Mouse (Mus musculus): ENCODE results near the gene Olfr1380. TPM values are rescaled to one million over a fixed set of nuclear protein-coding genes. Genes with fewer than 3 reads are reported as not detected.

Gene Olfr1380
- not detected for polyA plus RNA-seq (2014; fragmentation: Illumina TruSeq; extraction: RNeasy Lipid Tissue Mini Kit (QIAGEN cat#74804); ENCODE audit: low read depth, low replicate concordance)

DNA sequence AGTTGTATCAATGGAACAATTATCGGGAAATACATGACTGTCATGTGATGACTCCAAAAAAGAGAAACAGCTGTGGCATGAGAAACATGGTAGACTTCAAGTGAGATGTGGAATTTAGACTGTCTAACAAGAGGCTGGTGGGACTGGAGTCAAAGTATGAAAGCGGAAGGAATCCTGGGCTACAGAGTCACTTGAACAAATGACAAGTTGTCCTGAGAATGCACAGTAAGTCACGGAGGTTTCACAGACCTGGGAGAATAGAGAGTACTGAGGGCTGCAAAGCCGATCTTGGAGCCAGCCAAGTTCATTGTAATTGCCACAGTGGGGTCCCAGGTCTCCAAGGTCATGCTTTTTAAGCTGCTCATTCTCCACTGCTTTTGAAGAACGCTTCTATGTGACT, at the start of gene Olfr1380:
Gene Olfr1380 (plus strand): TSS at position 301 of the 400 bp plus-strand sequence.

GRCm38 (mm10) chr11:49519348-49519747, 37.3 kb upstream of the Olfr1380 start, which contains the start of gene Olfr1383:
Olfr1383 (plus strand) TSS chr11:49519648.

GRCm38 (mm10) chr11:49527947-49528346, 28.7 kb upstream of the Olfr1380 start, which contains the start of gene Olfr1382:
Olfr1382 (plus strand) TSS chr11:49528247.

GRCm38 (mm10) chr11:49543149-49543548, 13.5 kb upstream of the Olfr1380 start, which contains the start of gene Olfr1381:
Olfr1381 (plus strand) TSS chr11:49543449.

GRCm38 (mm10) chr11:49608938-49609867, 52.5 kb downstream of the Olfr1380 start, which contains the start of gene Flt4:
Flt4 (plus strand) TSS chr11:49609263.

Other genes starting within 250 kb of the Olfr1380 start
- gene Olfr1391, start 234.1 kb upstream of the Olfr1380 start, polyA plus RNA-seq (2014; fragmentation: Illumina TruSeq; extraction: RNeasy Lipid Tissue Mini Kit (QIAGEN cat#74804); ENCODE audit: low read depth, low replicate concordance): not detected
- not detected for gene Olfr1390, start 221.7 kb upstream of the Olfr1380 start, polyA plus RNA-seq (2014; fragmentation: Illumina TruSeq; extraction: RNeasy Lipid Tissue Mini Kit (QIAGEN cat#74804); ENCODE audit: low read depth, low replicate concordance)
- gene Olfr1389, start 133.8 kb upstream of the Olfr1380 start, polyA plus RNA-seq (2014; fragmentation: Illumina TruSeq; extraction: RNeasy Lipid Tissue Mini Kit (QIAGEN cat#74804); ENCODE audit: low read depth, low replicate concordance): 0.50 TPM
- 0.14 TPM for gene Olfr1388, start 120.3 kb upstream of the Olfr1380 start, polyA plus RNA-seq (2014; fragmentation: Illumina TruSeq; extraction: RNeasy Lipid Tissue Mini Kit (QIAGEN cat#74804); ENCODE audit: low read depth, low replicate concordance)
- not detected for gene Olfr1387, start 101.5 kb upstream of the Olfr1380 start, polyA plus RNA-seq (2014; fragmentation: Illumina TruSeq; extraction: RNeasy Lipid Tissue Mini Kit (QIAGEN cat#74804); ENCODE audit: low read depth, low replicate concordance)
- not detected for gene Olfr1386, start 91.8 kb upstream of the Olfr1380 start, polyA plus RNA-seq (2014; fragmentation: Illumina TruSeq; extraction: RNeasy Lipid Tissue Mini Kit (QIAGEN cat#74804); ENCODE audit: low read depth, low replicate concordance)
- gene Olfr1385, start 67.8 kb upstream of the Olfr1380 start, polyA plus RNA-seq (2014; fragmentation: Illumina TruSeq; extraction: RNeasy Lipid Tissue Mini Kit (QIAGEN cat#74804); ENCODE audit: low read depth, low replicate concordance): not detected
- not detected for gene Olfr1384, start 50.2 kb upstream of the Olfr1380 start, polyA plus RNA-seq (2014; fragmentation: Illumina TruSeq; extraction: RNeasy Lipid Tissue Mini Kit (QIAGEN cat#74804); ENCODE audit: low read depth, low replicate concordance)
- gene Olfr1383, start 37.2 kb upstream of the Olfr1380 start, polyA plus RNA-seq (2014; fragmentation: Illumina TruSeq; extraction: RNeasy Lipid Tissue Mini Kit (QIAGEN cat#74804); ENCODE audit: low read depth, low replicate concordance): not detected
- not detected for gene Olfr1382, start 28.6 kb upstream of the Olfr1380 start, polyA plus RNA-seq (2014; fragmentation: Illumina TruSeq; extraction: RNeasy Lipid Tissue Mini Kit (QIAGEN cat#74804); ENCODE audit: low read depth, low replicate concordance)
- gene Olfr1381, start 13.4 kb upstream of the Olfr1380 start, polyA plus RNA-seq (2014; fragmentation: Illumina TruSeq; extraction: RNeasy Lipid Tissue Mini Kit (QIAGEN cat#74804); ENCODE audit: low read depth, low replicate concordance): not detected
- 0.35 TPM for gene Flt4, start 52.4 kb downstream of the Olfr1380 start, polyA plus RNA-seq (2014; fragmentation: Illumina TruSeq; extraction: RNeasy Lipid Tissue Mini Kit (QIAGEN cat#74804); ENCODE audit: low read depth, low replicate concordance)
- gene Scgb3a1, start 106.7 kb downstream of the Olfr1380 start, polyA plus RNA-seq (2014; fragmentation: Illumina TruSeq; extraction: RNeasy Lipid Tissue Mini Kit (QIAGEN cat#74804); ENCODE audit: low read depth, low replicate concordance): not detected
- gene Cnot6, start 155.8 kb downstream of the Olfr1380 start, polyA plus RNA-seq (2014; fragmentation: Illumina TruSeq; extraction: RNeasy Lipid Tissue Mini Kit (QIAGEN cat#74804); ENCODE audit: low read depth, low replicate concordance): 122 TPM
- gene Gfpt2, start 237.3 kb downstream of the Olfr1380 start, polyA plus RNA-seq (2014; fragmentation: Illumina TruSeq; extraction: RNeasy Lipid Tissue Mini Kit (QIAGEN cat#74804); ENCODE audit: low read depth, low replicate concordance): 1.6 TPM

Measured in testis, adult 10 weeks (tissue).